Mouse (Mus musculus) left cerebral cortex, postnatal 10 days (tissue): ENCODE data around the gene Gm30737. TPM values are rescaled to one million over a fixed set of nuclear protein-coding genes. Genes with fewer than 3 reads are reported as not detected.
"Not testable (repeated sequence)": the region's sequence is repeated elsewhere in the genome, so short reads cannot be mapped to it uniquely, and the experiment has no call there.

Experiments
- DNase-seq, 2 experiments: peaks; one replicate each; pipeline ENCODE4 v3.0.0; 2021 to 2022; ENCODE audit warnings: low spot score in 2 of 2, mixed read lengths in 1 of 2; ENCODE audit errors: extremely low spot score in 1 of 2
- intact Hi-C: fragments of 180-260 bp; cut with DNase I; formaldehyde crosslinking; loops from one replicate; pipeline ENCODE4 v1.15.1; 2025
- total RNA-seq, 2 experiments: library from RNA; stranded (reverse); gene quantifications; 2 replicates each; pipeline ENCODE4 v1.2.3; 2021

Gm30737 gene
- total RNA-seq: not detected

GRCm38 (mm10) chrY:14400410-14400809 lies at the start of gene Gm30737:
Gm30737 (plus strand) TSS chrY:14400710.
- intact Hi-C loops, DNase-seq: not testable (repeated sequence)
